Mouse (Mus musculus): ENCODE measurements around the gene Gm45062. TPM values are rescaled to one million over a fixed set of nuclear protein-coding genes. Genes with fewer than 3 reads are reported as not detected.

The Gm45062 gene
- total RNA-seq (2021), result not detected
- long read RNA-seq, experiment 1, result 0 reads
- long read RNA-seq, experiment 2, result 0 reads

GRCm38 (mm10) chr6:8259004-8259666, at the start of gene Gm45062, which contains the start of the genes Rpa3 and Umad1:
Gene Gm45062 (plus strand): TSS chr6:8259450.
Gene Rpa3 (minus strand): TSS chr6:8259173.
Gene Umad1 (plus strand): TSS chr6:8259288.
- DNase-seq, result peak; percentile 93 to 98
- intact Hi-C loops (cut with DNase I), result loop anchor here (5.0 kb wide), 1 partner anchor 52 kb away; the partner anchor contains the start of gene Mios

GRCm38 (mm10) chr6:8209866-8210186, 49.4 kb upstream of the Gm45062 start:
- no peak for DNase-seq
- intact Hi-C loops (cut with DNase I), result loop anchor here (5.0 kb wide), 1 partner anchor 47 kb away; the partner anchor contains the start of genes Gm45062, Rpa3 and Umad1

- no peak for DNase-seq
- intact Hi-C loops (cut with DNase I), result no loop called here
These were observed 48.6 kb upstream of the Gm45062 start for GRCm38 (mm10) chr6:8210661-8211060.

GRCm38 (mm10) chr6:8227035-8227434, 32.2 kb upstream of the Gm45062 start:
- intact Hi-C loops (cut with DNase I), result no loop called here
- DNase-seq, result no peak

- DNase-seq, result no peak
- intact Hi-C loops (cut with DNase I), result no loop called here
These were observed 30.7 kb upstream of the Gm45062 start for GRCm38 (mm10) chr6:8228596-8228995.

- intact Hi-C loops (cut with DNase I), result loop anchor here (5.0 kb wide), 1 partner anchor 51 kb away; the partner anchor contains the start of gene Mios
- DNase-seq, result no peak
These were observed 934 bp upstream of the Gm45062 start for GRCm38 (mm10) chr6:8258316-8258715.

GRCm38 (mm10) chr6:8259667-8260044, 406 bp downstream of the Gm45062 start:
- intact Hi-C loops (cut with DNase I), result loop anchor here (5.0 kb wide), 1 partner anchor 52 kb away; the partner anchor contains the start of gene Mios
- DNase-seq, result peak in 1 of 2 experiments; percentile 4

GRCm38 (mm10) chr6:8271047-8271446, 11.8 kb downstream of the Gm45062 start:
- no peak for DNase-seq
- intact Hi-C loops (cut with DNase I), result loop anchor here (5.0 to 10.0 kb wide), 2 partner anchors 234 to 466 kb away; partner anchors contain the start of gene Glcci1

- peak; percentile 17 for DNase-seq
- intact Hi-C loops (cut with DNase I), result loop anchor here (5.0 to 10.0 kb wide), 2 partner anchors 230 to 463 kb away; partner anchors contain the start of gene Glcci1
These were observed 15.3 kb downstream of the Gm45062 start for GRCm38 (mm10) chr6:8274387-8275054.

- intact Hi-C loops (cut with DNase I), result loop anchor here (10.0 kb wide), 1 partner anchor 230 kb away; the partner anchor contains the start of gene Glcci1
- DNase-seq, result peak in 1 of 2 experiments; percentile 43
These were observed 15.8 kb downstream of the Gm45062 start for GRCm38 (mm10) chr6:8275098-8275497.

- intact Hi-C loops (cut with DNase I), result loop anchor here (10.0 kb wide), 1 partner anchor 228 kb away; the partner anchor contains the start of gene Glcci1
- DNase-seq, result no peak
These were observed 17.2 kb downstream of the Gm45062 start for GRCm38 (mm10) chr6:8276431-8276830.

- intact Hi-C loops (cut with DNase I), result loop anchor here (10.0 kb wide), 1 partner anchor 226 kb away; the partner anchor contains the start of gene Glcci1
- no peak for DNase-seq
These were observed 19.3 kb downstream of the Gm45062 start for GRCm38 (mm10) chr6:8278426-8279002.

- intact Hi-C loops (cut with DNase I), result no loop called here
These were observed 24.0 kb downstream of the Gm45062 start for GRCm38 (mm10) chr6:8283255-8283654.

GRCm38 (mm10) chr6:8285401-8285960, 26.2 kb downstream of the Gm45062 start:
- no peak for DNase-seq
- intact Hi-C loops (cut with DNase I), result no loop called here

More at GRCm38 (mm10) chr6:8283255-8283654, 24.0 kb downstream of the Gm45062 start:
- no peak for DNase-seq

GRCm38 (mm10) chr6:8286146-8286545, 26.9 kb downstream of the Gm45062 start:
- DNase-seq, result no peak
- intact Hi-C loops (cut with DNase I), result no loop called here

GRCm38 (mm10) chr6:8288755-8289580, 29.7 kb downstream of the Gm45062 start:
- intact Hi-C loops (cut with DNase I), result no loop called here
- DNase-seq, result no peak

- intact Hi-C loops (cut with DNase I), result loop anchor here (5.0 kb wide), 1 partner anchor 428 kb away; no protein-coding TSS in a partner anchor
These were observed 35.0 kb downstream of the Gm45062 start for GRCm38 (mm10) chr6:8294048-8294784.

GRCm38 (mm10) chr6:8299066-8299863, 40.0 kb downstream of the Gm45062 start:
- intact Hi-C loops (cut with DNase I), result no loop called here
- DNase-seq, result no peak

More at GRCm38 (mm10) chr6:8294048-8294784, 35.0 kb downstream of the Gm45062 start:
- DNase-seq, result no peak
